Mouse (Mus musculus) limb, embryonic 12.5 days (tissue): ENCODE results near the gene Klhdc7a. TPM values are rescaled to one million over a fixed set of nuclear protein-coding genes. Genes with fewer than 3 reads are reported as not detected.
A peak's percentile ranks its signal among the peaks of the same experiment; 100 is the strongest.

Source experiments
- ATAC-seq: fragments of 200-750 bp; cut with Nextera tagmentation; 2 replicates; pipeline ENCODE4 v1.8.0; 2017; ENCODE audit warnings: low read depth, moderate TSS enrichment; ENCODE audit not compliant: insufficient number of reproducible peaks, insufficient read depth, low FRiP score, low TSS enrichment
- H3K27ac ChIP-seq: fragments of 300-500 bp; sonication (generic); 2 replicates; pipeline ENCODE4 v1.5.1; 2016; ENCODE audit warnings: mild to moderate bottlenecking, moderate library complexity
- H3K27me3 ChIP-seq: fragments of 300-500 bp; sonication (generic); 2 replicates; pipeline ENCODE4 v1.6.1; 2016; ENCODE audit warnings: mild to moderate bottlenecking, moderate library complexity
- H3K36me3 ChIP-seq: fragments of 300-500 bp; sonication (generic); 2 replicates; pipeline ENCODE4 v1.6.1; 2016; ENCODE audit warnings: mild to moderate bottlenecking, moderate library complexity
- H3K4me1 ChIP-seq: fragments of 300-500 bp; sonication (generic); replicated peaks from 2 replicates; pipeline ENCODE4 v1.6.1; 2016
- H3K4me2 ChIP-seq: fragments of 300-500 bp; sonication (generic); 2 replicates; pipeline ENCODE4 v1.6.1; 2016; ENCODE audit warnings: mild to moderate bottlenecking, moderate library complexity
- H3K4me3 ChIP-seq: fragments of 300-500 bp; sonication (generic); replicated peaks from 2 replicates; pipeline ENCODE4 v1.5.1; 2016; ENCODE audit warnings: mild to moderate bottlenecking
- H3K9ac ChIP-seq: fragments of 300-500 bp; sonication (generic); replicated peaks from 2 replicates; pipeline ENCODE4 v1.6.1; 2016; ENCODE audit warnings: mild to moderate bottlenecking, moderate library complexity
- H3K9me3 ChIP-seq: fragments of 300-500 bp; sonication (generic); 2 replicates; pipeline ENCODE4 v1.6.1; 2016; ENCODE audit warnings: mild to moderate bottlenecking, moderate library complexity
- WGBS: fragments of 180-500 bp; shearing (Covaris S2); methylation state at CpG from one replicate; pipeline ENCODE4 v1.1.7; 2016; 5-methylcytosine and 5-hydroxymethylcytosine counted together
- microRNA counts: library from miRNA; unstranded; fragments of <30 nt; microRNA quantifications from one replicate; lab custom pipeline; 2017
- microRNA-seq: library from miRNA; unstranded; fragments of <30 nt; microRNA quantifications from one replicate; pipeline ENCODE4, GENCODE M21; 2017
- polyA plus RNA-seq: library from polyadenylated mRNA; unstranded; fragments of >200 nt; fragmentation: Nextera tagmentation; extraction: Ambion mirVana; gene quantifications from 2 replicates; pipeline ENCODE4 v1.2.1, GENCODE M21; 2016

Gene Klhdc7a
- polyA plus RNA-seq, 1 experiment from 2014 or later: not detected

- WGBS: 32% methylated on average over 12 of the region's 12 CpGs
Observed at GRCm38 (mm10) chr4:139931790-139932510, 35.9 kb downstream of the Klhdc7a start.

GRCm38 (mm10) chr4:139930885-139931284 lies 36.9 kb downstream of the Klhdc7a start:
- H3K27ac ChIP-seq: no peak overlapping the region
- H3K9me3 ChIP-seq: no peaks in the 10 kb centered on the region
- peaks cover 59% of the 10 kb centered on the region for H3K27me3 ChIP-seq
- no peak overlapping the region for H3K9ac ChIP-seq
- no peak overlapping the region for H3K4me3 ChIP-seq
- 49% methylated on average over 7 of the region's 7 CpGs for WGBS
- 0 out of 2 replicates have a peak, but pooled peaks cover 5% of the 10 kb centered on the region for H3K4me1 ChIP-seq
- H3K36me3 ChIP-seq: no peaks in the 10 kb centered on the region
- ATAC-seq: no peak
- H3K4me2 ChIP-seq: no peak overlapping the region

More at GRCm38 (mm10) chr4:139931790-139932510, 35.9 kb downstream of the Klhdc7a start:
- H3K9ac ChIP-seq: no peak overlapping the region
- H3K27ac ChIP-seq: no peak overlapping the region
- H3K4me1 ChIP-seq: no peaks in the 10 kb centered on the region
- H3K27me3 ChIP-seq: peaks cover 48% of the 10 kb centered on the region
- ATAC-seq: no peak
- H3K4me3 ChIP-seq: no peak overlapping the region
- H3K9me3 ChIP-seq: no peaks in the 10 kb centered on the region
- no peak overlapping the region for H3K4me2 ChIP-seq
- no peaks in the 10 kb centered on the region for H3K36me3 ChIP-seq

GRCm38 (mm10) chr4:139926161-139926561 lies 41.7 kb downstream of the Klhdc7a start:
- peak overlapping the region; percentile 54 for H3K4me2 ChIP-seq
- H3K9ac ChIP-seq: no peak overlapping the region
- no peaks in the 10 kb centered on the region for H3K36me3 ChIP-seq
- 0 out of 2 replicates have a peak, but pooled peaks cover 12% of the 10 kb centered on the region for H3K4me1 ChIP-seq
- 8% methylated on average over 11 of the region's 11 CpGs for WGBS
- H3K27ac ChIP-seq: no peak overlapping the region
- no peak for ATAC-seq
- peaks cover 6% of the 10 kb centered on the region; the same call in 1 of the 2 replicates for H3K9me3 ChIP-seq
- no peak overlapping the region for H3K4me3 ChIP-seq
- peaks cover 58% of the 10 kb centered on the region for H3K27me3 ChIP-seq

GRCm38 (mm10) chr4:139925275-139926160 lies 42.3 kb downstream of the Klhdc7a start:
- peak overlapping the region; percentile 23 for H3K4me3 ChIP-seq
- 0 out of 2 replicates have a peak, but pooled peaks cover 12% of the 10 kb centered on the region for H3K4me1 ChIP-seq
- H3K4me2 ChIP-seq: peak overlapping the region; percentile 54
- WGBS: 17% methylated on average over 34 of the region's 34 CpGs
- no peaks in the 10 kb centered on the region for H3K36me3 ChIP-seq
- peak overlapping the region; percentile 28; the same call in 1 of the 2 replicates for H3K9ac ChIP-seq
- no peak overlapping the region for H3K27ac ChIP-seq
- peaks cover 53% of the 10 kb centered on the region for H3K27me3 ChIP-seq
- H3K9me3 ChIP-seq: peaks cover 6% of the 10 kb centered on the region; the same call in 1 of the 2 replicates
- no peak for ATAC-seq

GRCm38 (mm10) chr4:139916731-139917130 lies 51.1 kb downstream of the Klhdc7a start:
- Histone ChIP-seq H3K36me3 (no peaks in the 10 kb centered on the region), H3K4me2 (no peak overlapping the region), H3K27me3 (peaks cover 34% of the 10 kb centered on the region), H3K27ac (no peak overlapping the region), H3K4me1 (no peaks in the 10 kb centered on the region), H3K4me3 (no peak overlapping the region), H3K9me3 (no peaks in the 10 kb centered on the region), H3K9ac (no peak overlapping the region)
- WGBS: 67% methylated on average over 7 of the region's 7 CpGs
- ATAC-seq: no peak

MicroRNAs encoded within 50 kb of the gene (microRNA counts, 519-probe panel; counts per million panel counts)
- microRNA mmu-miR-2139 (lab: Ali Mortazavi, UCI): not detected

Small RNA genes within 50 kb of the gene (microRNA-seq; reads per million reads assigned to microRNA genes)
- gene Mir2139: not detected

Other genes with a start within 250 kb of the Klhdc7a start
- gene Pax7, start 134.5 kb downstream of the Klhdc7a start, polyA plus RNA-seq: 0.40 and 0.45 TPM in 2 replicates